Mouse (Mus musculus): ENCODE data around the gene Cplx2. TPM values are rescaled to one million over a fixed set of nuclear protein-coding genes. Genes with fewer than 3 reads are reported as not detected.

Cplx2 gene
- total RNA-seq, 2 experiments from 2014 or later, result 4.5 to 5.1 TPM

DNA sequence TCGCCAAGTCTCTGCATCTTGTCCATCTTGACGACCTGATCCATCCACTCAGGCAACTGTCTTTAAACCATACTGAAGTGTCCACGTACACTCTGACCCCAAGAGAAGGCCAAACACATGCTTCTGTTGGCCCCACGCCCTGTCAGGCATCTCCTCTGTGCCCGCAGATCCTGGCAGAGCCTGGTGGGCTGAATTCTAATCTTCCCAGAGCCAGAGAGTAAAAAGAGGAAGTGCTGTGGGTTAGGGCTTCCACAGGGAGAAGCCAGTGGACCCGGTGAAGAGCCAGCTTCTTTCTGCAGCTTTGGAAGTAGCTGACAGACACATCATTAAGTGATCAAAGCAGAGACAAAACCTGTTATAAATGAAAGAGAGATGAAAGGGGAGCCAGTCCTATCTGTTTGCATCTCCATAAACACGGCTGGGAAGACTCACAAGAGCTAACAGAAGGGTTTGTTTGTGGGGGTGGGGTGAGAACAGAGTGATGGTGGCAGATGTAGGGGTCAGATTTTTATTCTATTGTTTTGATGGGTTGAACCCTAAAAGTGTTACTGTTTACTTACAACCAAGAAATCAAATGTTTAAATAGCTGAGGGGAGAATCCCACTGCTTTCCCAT is 29.5 kb downstream of the Cplx2 start:
- no peak for DNase-seq
- intact Hi-C loops (cut with DNase I), result no loop called here

GRCm38 (mm10) chr13:54401180-54401569 is 30.0 kb downstream of the Cplx2 start:
- intact Hi-C loops (cut with DNase I), result no loop called here
- no peak for DNase-seq

DNA sequence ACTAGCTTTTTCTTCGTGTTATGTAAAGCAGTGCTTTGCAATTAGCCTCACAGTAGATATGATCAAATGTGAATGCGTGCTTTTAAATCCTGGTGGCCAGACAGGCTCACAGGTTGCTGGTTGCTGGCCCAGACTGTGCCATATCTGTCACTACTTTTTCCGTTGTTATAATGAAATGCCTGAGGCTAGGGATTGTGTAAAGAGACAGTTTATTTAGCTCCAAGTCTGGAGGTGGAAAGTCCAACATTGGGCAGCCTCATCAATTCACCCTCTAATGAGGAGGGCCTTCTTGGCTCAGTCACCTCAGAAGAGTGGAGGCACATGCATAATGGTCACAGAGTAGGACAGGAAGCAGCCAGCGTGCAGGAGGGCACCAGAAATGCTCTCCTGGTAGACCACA is 31.2 kb downstream of the Cplx2 start:
- no peak for DNase-seq
- intact Hi-C loops (cut with DNase I), result no loop called here

DNA sequence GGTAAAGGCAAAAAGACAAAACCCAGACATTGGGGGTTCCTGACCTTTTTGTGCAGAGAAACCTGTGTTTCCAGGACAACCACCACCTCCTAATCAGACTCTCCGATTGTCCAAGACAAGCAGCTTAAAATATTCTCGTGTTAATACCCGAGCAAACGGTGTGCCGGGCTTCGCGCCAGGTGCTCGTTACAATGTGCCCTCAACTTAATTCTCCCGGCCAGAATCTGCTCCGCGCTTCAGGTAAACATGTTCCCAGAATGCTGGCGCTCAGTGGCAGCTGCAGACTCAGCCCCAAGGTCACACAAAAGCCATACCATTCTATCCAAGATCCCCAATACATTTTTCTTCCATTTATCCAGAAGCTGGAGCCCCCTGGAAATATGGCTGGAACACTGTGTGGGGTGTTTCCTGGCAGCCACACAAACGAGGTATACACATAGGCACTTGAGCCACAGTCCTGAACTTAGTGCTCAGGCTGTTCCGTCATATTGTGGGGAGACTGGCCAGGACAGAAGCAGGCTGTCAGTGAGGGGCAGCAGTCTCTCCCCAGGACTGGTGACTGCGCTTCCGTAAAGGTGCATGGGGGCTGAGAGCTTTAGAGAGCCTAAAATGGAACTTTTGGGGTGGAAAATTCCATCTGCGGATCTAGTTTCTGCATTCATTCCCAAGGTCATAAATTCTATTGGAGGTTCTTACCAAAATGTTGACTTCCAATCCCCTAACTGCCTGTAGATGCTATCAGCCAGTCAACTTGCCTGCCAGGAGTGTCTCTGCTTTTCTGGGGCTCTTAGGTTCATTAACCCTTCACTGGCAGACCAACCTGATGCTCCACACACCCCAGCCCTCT is 32.3 kb downstream of the Cplx2 start:
- intact Hi-C loops (cut with DNase I), result no loop called here
- DNase-seq, result no peak

DNA sequence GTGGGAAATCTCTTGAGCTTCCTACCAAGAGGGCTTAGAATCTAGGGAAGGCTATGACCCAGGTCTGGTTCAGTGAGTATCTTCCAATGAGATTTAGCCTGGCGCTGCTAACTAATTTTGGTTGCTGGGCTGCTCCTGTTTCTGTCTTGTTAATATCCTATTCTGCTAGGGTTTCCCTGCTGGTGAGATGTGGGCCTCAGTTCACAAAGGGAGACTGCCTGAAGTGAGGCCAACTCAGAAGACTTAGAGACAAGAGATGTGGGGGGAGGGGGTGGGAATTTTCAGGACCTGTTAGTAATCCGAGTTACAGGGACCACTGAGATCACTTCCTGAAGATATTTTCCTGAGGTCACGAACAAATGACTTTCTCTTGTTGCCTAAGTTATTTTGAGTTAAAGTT is 33.1 kb downstream of the Cplx2 start:
- intact Hi-C loops (cut with DNase I), result no loop called here
- DNase-seq, result no peak

DNA sequence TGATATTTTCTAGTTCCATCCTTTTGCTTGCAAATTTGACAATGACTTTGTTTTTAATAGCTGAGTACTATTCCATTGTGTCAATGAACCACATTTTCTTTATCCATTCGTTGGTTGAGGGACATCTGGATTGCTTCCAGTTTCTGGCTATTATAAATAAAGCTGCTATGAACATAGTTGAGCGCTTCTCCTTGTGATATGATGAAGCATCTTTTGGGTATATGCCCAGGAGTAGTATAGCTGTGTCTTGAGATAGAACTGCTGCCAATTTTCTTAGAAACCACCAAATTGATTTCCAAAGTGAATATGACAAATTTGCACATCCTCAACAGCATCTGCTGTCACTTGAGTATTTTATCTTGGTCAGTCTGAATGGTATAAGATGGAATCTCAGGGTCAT is 34.7 kb downstream of the Cplx2 start:
- DNase-seq, result no peak
- intact Hi-C loops (cut with DNase I), result no loop called here

DNA sequence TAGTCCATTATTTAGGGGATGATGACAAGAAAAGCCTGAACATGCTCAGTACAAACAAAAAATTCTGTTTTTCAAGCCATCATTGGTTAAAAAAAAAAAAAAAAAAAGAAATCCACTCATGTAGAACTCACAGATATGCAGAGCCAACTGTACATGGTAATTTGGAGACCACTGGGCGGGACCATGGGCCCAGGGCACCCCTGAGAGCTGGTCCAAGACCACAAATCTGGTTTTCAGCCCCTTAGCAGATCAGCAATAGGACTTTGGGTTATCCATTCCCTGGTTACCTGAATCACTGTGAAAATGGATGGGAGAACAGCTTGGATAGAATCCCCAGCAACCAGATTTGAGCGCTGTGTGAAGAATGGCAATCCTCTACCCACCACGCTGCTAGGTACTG is 40.5 kb downstream of the Cplx2 start:
- intact Hi-C loops (cut with DNase I), result no loop called here

DNA sequence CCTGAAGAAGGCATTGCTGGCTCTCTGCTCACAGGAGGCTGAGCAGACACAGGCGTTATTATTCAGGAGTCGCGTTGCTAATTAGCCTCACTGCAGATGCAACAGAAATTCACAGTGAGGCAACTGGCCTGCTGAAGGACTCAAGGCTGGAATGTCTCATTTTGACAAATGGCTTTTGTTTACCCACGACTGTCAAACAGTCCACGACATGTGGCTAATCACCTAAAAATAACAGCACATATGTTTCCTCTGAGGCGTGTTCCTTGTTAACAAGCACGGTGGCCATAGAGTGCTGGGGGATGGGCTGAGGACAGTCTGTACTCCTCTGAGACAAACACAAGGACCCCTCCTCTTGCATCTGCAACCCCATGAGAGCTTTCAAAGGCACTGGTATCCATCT is 41.1 kb downstream of the Cplx2 start:
- no peak for DNase-seq
- intact Hi-C loops (cut with DNase I), result no loop called here

More for the DNA sequence above, 40.5 kb downstream of the Cplx2 start:
- no peak for DNase-seq

- intact Hi-C loops (cut with DNase I), result no loop called here
- no peak for DNase-seq
These were observed 41.6 kb downstream of the Cplx2 start for GRCm38 (mm10) chr13:54412721-54413120.

DNA sequence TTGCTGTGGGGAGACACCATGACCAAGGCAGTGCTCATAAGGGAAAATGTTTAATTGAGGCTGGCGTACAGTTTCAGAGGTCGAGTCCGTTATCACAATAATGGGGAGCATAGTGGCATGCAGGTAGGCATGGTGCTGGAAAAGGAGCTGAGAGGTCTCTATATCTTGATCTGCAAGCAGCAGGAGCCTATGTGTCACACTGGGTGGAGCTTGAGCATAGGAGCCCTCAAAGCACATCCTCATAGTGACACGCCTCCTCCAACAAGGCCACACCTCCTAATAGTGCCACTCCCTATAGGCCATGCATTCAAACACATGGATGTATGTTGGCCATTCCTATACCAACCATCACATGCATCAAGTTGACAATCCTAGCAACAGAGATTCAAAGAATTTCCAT is 43.9 kb downstream of the Cplx2 start:
- intact Hi-C loops (cut with DNase I), result no loop called here
- DNase-seq, result no peak

DNA sequence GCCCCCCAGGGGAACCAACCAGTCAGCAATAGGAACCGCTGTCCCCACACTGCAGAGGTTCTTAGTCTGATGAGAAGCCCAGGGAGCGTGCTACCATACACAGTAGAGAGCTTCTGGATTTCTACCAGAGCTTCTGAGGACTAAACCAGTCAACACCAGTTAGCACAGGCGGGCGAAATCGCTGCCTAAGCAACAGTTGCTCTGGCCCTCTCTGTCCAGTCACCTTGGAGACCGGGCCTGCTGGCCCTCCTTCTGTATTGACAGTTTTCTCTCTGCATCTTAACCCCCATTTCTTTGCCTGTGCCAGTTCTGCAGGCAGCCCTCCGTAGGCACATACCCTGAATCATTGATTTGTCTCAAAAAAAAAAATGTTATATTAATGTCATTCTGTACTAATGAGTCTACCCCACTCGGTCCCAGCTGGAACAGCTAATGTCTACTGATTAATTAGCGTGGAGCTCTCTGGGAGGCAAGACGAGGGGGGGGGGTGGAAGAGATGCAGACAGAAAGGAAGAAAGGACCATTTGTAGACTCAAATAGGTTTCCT is 47.7 kb downstream of the Cplx2 start:
- DNase-seq, result no peak
- intact Hi-C loops (cut with DNase I), result no loop called here

- no peak for DNase-seq
- intact Hi-C loops (cut with DNase I), result no loop called here
These were observed 49.1 kb downstream of the Cplx2 start for GRCm38 (mm10) chr13:54420226-54420625.

- intact Hi-C loops (cut with DNase I), result no loop called here
- DNase-seq, result no peak
These were observed 54.1 kb downstream of the Cplx2 start for GRCm38 (mm10) chr13:54425269-54425668.

- no peak for DNase-seq
- intact Hi-C loops (cut with DNase I), result no loop called here
These were observed 55.9 kb downstream of the Cplx2 start for GRCm38 (mm10) chr13:54426781-54427655.

GRCm38 (mm10) chr13:54428771-54429170 is 57.6 kb downstream of the Cplx2 start:
- DNase-seq, result no peak
- intact Hi-C loops (cut with DNase I), result no loop called here

DNA sequence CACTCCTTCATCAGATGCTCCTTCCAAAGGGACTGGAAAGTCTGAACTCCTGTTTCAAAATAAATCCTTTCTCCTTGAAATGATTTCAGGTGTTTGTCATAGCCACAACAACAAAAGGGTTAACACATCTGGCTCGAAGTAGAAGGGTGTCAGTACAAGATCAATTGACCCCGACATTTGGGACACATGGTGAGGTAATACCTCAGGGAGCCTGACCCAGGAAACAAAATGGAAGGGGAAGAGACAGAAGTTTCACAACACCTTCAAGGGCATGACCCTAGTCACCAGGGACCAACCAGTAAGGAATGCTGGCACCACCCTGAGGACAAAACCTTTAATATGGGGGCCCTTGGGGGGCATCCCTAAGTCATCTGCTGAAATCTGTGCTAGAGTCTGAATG is 58.9 kb downstream of the Cplx2 start:
- intact Hi-C loops (cut with DNase I), result no loop called here
- no peak for DNase-seq

DNA sequence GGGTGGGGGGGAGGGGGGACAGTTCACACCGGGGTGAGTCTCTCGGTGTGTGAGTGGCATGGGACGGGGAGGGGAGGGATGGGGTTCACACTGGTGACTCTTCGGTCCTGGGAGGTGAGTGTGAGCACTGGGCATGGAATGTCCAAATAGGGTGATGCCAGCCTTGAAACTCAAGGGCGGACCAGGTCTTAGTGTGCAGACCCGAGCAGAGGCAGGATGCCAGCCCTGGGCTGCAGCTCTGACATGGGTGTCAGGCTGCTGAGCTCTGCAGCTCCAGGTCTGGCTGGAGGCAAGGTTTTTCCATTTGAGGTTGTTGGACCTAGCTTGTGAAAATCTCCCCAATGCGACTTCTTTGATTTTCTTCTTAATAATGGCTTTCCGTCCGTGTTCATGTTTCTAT is 60.0 kb downstream of the Cplx2 start:
- intact Hi-C loops (cut with DNase I), result no loop called here

More for the DNA sequence above, 60.0 kb downstream of the Cplx2 start:
- DNase-seq, result no peak

All from heart, postnatal 14 days (tissue).